Comparison of ENCODE assay signal across 9 mouse cellular contexts in genomic region chr10:85184201-85184963, GRCm38 (mm10). TPM values are rescaled to one million over a fixed set of nuclear protein-coding genes. Genes with fewer than 3 reads are reported as not detected.
DNase-seq lines count a peak whose midpoint lies in the region; ATAC-seq and TF ChIP-seq lines count a peak whose summit lies in the region.
"Had no signal": no experiment of that assay in that cellular context is flagged by ENCODE, and none has a peak within 500 bp of the region (broad histone marks: within the 10 kb centered on the region; RNA-seq: fewer than 3 reads in every experiment).

No protein-coding gene starts in this region.

- H3K36me3 ChIP-seq in hindbrain, postnatal 0 days (ENCODE audit: insufficient read depth, low read length), result no peaks in the 10 kb centered on the region
- no peaks in the 10 kb centered on the region for H3K36me3 ChIP-seq in limb, embryonic 15.5 days
- no peaks in the 10 kb centered on the region for H3K36me3 ChIP-seq in midbrain, embryonic 15.5 days (replicated peaks)

- H3K4me2 ChIP-seq in hindbrain, postnatal 0 days (ENCODE audit: low read depth, low read length), result peak overlapping the region; percentile 91
- H3K4me2 ChIP-seq in limb, embryonic 15.5 days, result peak overlapping the region; percentile 95
- H3K4me2 ChIP-seq in midbrain, embryonic 15.5 days, result peak overlapping the region; percentile 89

- under 1% methylated on average over 86 of the region's 95 CpGs for WGBS in hindbrain, postnatal 0 days
- under 1% methylated on average over 93 of the region's 95 CpGs for WGBS in limb, embryonic 15.5 days
- WGBS in midbrain, embryonic 15.5 days, result under 1% methylated on average over 82 of the region's 95 CpGs

- no peaks in the 10 kb centered on the region for H3K27me3 ChIP-seq in hindbrain, postnatal 0 days (ENCODE audit: insufficient read depth, low read length)
- no peaks in the 10 kb centered on the region for H3K27me3 ChIP-seq in limb, embryonic 15.5 days
- no peaks in the 10 kb centered on the region for H3K27me3 ChIP-seq in midbrain, embryonic 15.5 days (replicated peaks)

- H3K9me3 ChIP-seq in hindbrain, postnatal 0 days (ENCODE audit: low read length), result no peaks in the 10 kb centered on the region
- no peaks in the 10 kb centered on the region for H3K9me3 ChIP-seq in limb, embryonic 15.5 days
- H3K9me3 ChIP-seq in midbrain, embryonic 15.5 days, result no peaks in the 10 kb centered on the region

- TF ChIP-seq CTCF in hindbrain, postnatal 0 days (IDR thresholded peaks at IDR 0.05; ENCODE audit: low read depth), result no peak

- ATAC-seq in hindbrain, postnatal 0 days, result peak; percentile 22
- ATAC-seq in limb, embryonic 15.5 days (ENCODE audit: insufficient number of reproducible peaks, low FRiP score, low TSS enrichment, low read depth), result peak; percentile 16; the same call in 1 of the 2 replicates
- ATAC-seq in midbrain, embryonic 15.5 days (replicated peaks), result peak; percentile 38

- peaks cover 9% of the 10 kb centered on the region; the same call in 1 of the 2 replicates for H3K4me1 ChIP-seq in hindbrain, postnatal 0 days (ENCODE audit: insufficient read depth, low read length)
- peaks cover 12% of the 10 kb centered on the region for H3K4me1 ChIP-seq in limb, embryonic 15.5 days
- peaks cover 14% of the 10 kb centered on the region for H3K4me1 ChIP-seq in midbrain, embryonic 15.5 days

- peak overlapping the region; percentile 88 for H3K4me3 ChIP-seq in hindbrain, postnatal 0 days (ENCODE audit: low read length)
- peak overlapping the region; percentile 90 for H3K4me3 ChIP-seq in limb, embryonic 15.5 days
- peak overlapping the region; percentile 72 for H3K4me3 ChIP-seq in midbrain, embryonic 15.5 days

- peak overlapping the region; percentile 83 for H3K9ac ChIP-seq in hindbrain, postnatal 0 days (replicated peaks; ENCODE audit: low read length)
- peak overlapping the region; percentile 68 for H3K9ac ChIP-seq in limb, embryonic 15.5 days
- peak overlapping the region; percentile 89 for H3K9ac ChIP-seq in midbrain, embryonic 15.5 days

- H3K27ac ChIP-seq in hindbrain, postnatal 0 days, result peak overlapping the region; percentile 86
- peak overlapping the region; percentile 75; the same call in 1 of the 2 replicates for H3K27ac ChIP-seq in limb, embryonic 15.5 days
- peak overlapping the region; percentile 96 for H3K27ac ChIP-seq in midbrain, embryonic 15.5 days

- DNase-seq in kidney, adult 18-20 months, result peak; percentile 28
- no peak for DNase-seq in kidney, postnatal 14 days
- DNase-seq in cerebellum, postnatal 25 days, result peak; percentile 58 to 61
- peak; percentile 23 for DNase-seq in gastrocnemius, adult 18-20 months (ENCODE audit: low spot score)
- DNase-seq in hindbrain, postnatal 0 days (ENCODE audit: low spot score), result peak; percentile 60
- DNase-seq in spleen, postnatal 36 days (ENCODE audit: low spot score in 2 of 2), result peak; percentile 35 to 42

RNA-seq across cellular contexts. Expression of gene Cry1, which starts 0.5 kb away (rescaled TPM):
- 10 to 100 TPM; 10.8 to 16.1 TPM for total RNA-seq in gastrocnemius, adult 18-20 months (2021)
- total RNA-seq in hindbrain, postnatal 0 days (2014; rRNA removed), result 14.6 and 16.3 TPM in 2 replicates
- 28.6 and 30.8 TPM in 2 replicates for polyA plus RNA-seq in hindbrain, postnatal 0 days (2015; fragmentation: Nextera tagmentation; extraction: Ambion mirVana)
- 35.3 and 37.0 TPM in 2 replicates for polyA plus RNA-seq in limb, embryonic 15.5 days (2015; fragmentation: Nextera tagmentation; extraction: Ambion mirVana)
- polyA plus RNA-seq in midbrain, embryonic 15.5 days (2015; fragmentation: Nextera tagmentation; extraction: Ambion mirVana), result 38.8 and 41.2 TPM in 2 replicates
- total RNA-seq: MEL had no signal

RNA-seq across cellular contexts. Expression of gene Mterf2, which starts 56.6 kb away (rescaled TPM):
- 10 to 100 TPM; 11.4 to 15.0 TPM for total RNA-seq in gastrocnemius, adult 18-20 months (2021)
- 9.8 and 16.3 TPM in 2 replicates for total RNA-seq in hindbrain, postnatal 0 days (2014; rRNA removed)
- polyA plus RNA-seq in hindbrain, postnatal 0 days (2015; fragmentation: Nextera tagmentation; extraction: Ambion mirVana), result 20.0 and 22.8 TPM in 2 replicates
- polyA plus RNA-seq in limb, embryonic 15.5 days (2015; fragmentation: Nextera tagmentation; extraction: Ambion mirVana), result 14.6 and 15.6 TPM in 2 replicates
- 27.0 and 27.9 TPM in 2 replicates for polyA plus RNA-seq in midbrain, embryonic 15.5 days (2015; fragmentation: Nextera tagmentation; extraction: Ambion mirVana)
